Mouse (Mus musculus): Measurements from ENCODE around the gene Agap1. TPM values are rescaled to one million over a fixed set of nuclear protein-coding genes. Genes with fewer than 3 reads are reported as not detected.

Agap1 gene
- total and polyA plus RNA-seq, 2 experiments from 2014 or later, result 45.9 to 175 TPM

- 0 out of 2 replicates have a peak overlapping the region, but pooled peaks have one; percentile 25 for H3K4me2 ChIP-seq (ENCODE audit: low read depth, low read length, poor library complexity, severe bottlenecking)
- no peaks in the 10 kb centered on the region for H3K9me3 ChIP-seq (ENCODE audit: low read length)
- H3K9ac ChIP-seq (replicated peaks; ENCODE audit: low read length, poor library complexity, severe bottlenecking), result no peak overlapping the region
- WGBS, result 2% methylated on average over 14 of the region's 14 CpGs
- no peak for TF ChIP-seq CTCF (IDR thresholded peaks at IDR 0.05)
- peaks cover 86% of the 10 kb centered on the region for H3K27me3 ChIP-seq (ENCODE audit: insufficient read depth, low read length)
- ATAC-seq (ENCODE audit: low FRiP score), result no peak
- H3K27ac ChIP-seq (ENCODE audit: low read depth, low read length), result no peak overlapping the region
- DNase-seq (ENCODE audit: low spot score), result no peak
- H3K36me3 ChIP-seq (ENCODE audit: insufficient read depth, low read length), result no peaks in the 10 kb centered on the region
- H3K4me3 ChIP-seq (ENCODE audit: low read depth, low read length), result peak overlapping the region; percentile 6; the same call in 1 of the 2 replicates
- 0 out of 2 replicates have a peak, but pooled peaks cover 16% of the 10 kb centered on the region for H3K4me1 ChIP-seq (ENCODE audit: insufficient read depth, low read length)
These were observed 469.0 kb downstream of the Agap1 start for GRCm38 (mm10) chr1:89923642-89924020.

- Histone ChIP-seq H3K4me1 (ENCODE audit: insufficient read depth, low read length) (peaks cover 21% of the 10 kb centered on the region), H3K36me3 (ENCODE audit: insufficient read depth, low read length) (no peaks in the 10 kb centered on the region), H3K27ac (ENCODE audit: low read depth, low read length) (no peak overlapping the region), H3K4me3 (ENCODE audit: low read depth, low read length) (no peak overlapping the region), H3K4me2 (ENCODE audit: low read depth, low read length, poor library complexity, severe bottlenecking) (no peak overlapping the region), H3K27me3 (ENCODE audit: insufficient read depth, low read length) (peaks cover 72% of the 10 kb centered on the region), H3K9me3 (ENCODE audit: low read length) (no peaks in the 10 kb centered on the region), H3K9ac (replicated peaks; ENCODE audit: low read length, poor library complexity, severe bottlenecking) (no peak overlapping the region)
- WGBS, result 23% methylated on average over 12 of the region's 12 CpGs
- no peak for ATAC-seq (ENCODE audit: low FRiP score)
- TF ChIP-seq CTCF (IDR thresholded peaks at IDR 0.05), result no peak
- DNase-seq (ENCODE audit: low spot score), result no peak
These were observed 471.0 kb downstream of the Agap1 start for GRCm38 (mm10) chr1:89925501-89926190.

GRCm38 (mm10) chr1:89926583-89927060 is 472.0 kb downstream of the Agap1 start:
- Histone ChIP-seq H3K36me3 (ENCODE audit: insufficient read depth, low read length) (no peaks in the 10 kb centered on the region), H3K9ac (replicated peaks; ENCODE audit: low read length, poor library complexity, severe bottlenecking) (no peak overlapping the region), H3K27ac (ENCODE audit: low read depth, low read length) (no peak overlapping the region), H3K4me2 (ENCODE audit: low read depth, low read length, poor library complexity, severe bottlenecking) (no peak overlapping the region), H3K4me1 (ENCODE audit: insufficient read depth, low read length) (peaks cover 24% of the 10 kb centered on the region), H3K4me3 (ENCODE audit: low read depth, low read length) (no peak overlapping the region), H3K9me3 (ENCODE audit: low read length) (no peaks in the 10 kb centered on the region), H3K27me3 (ENCODE audit: insufficient read depth, low read length) (peaks cover 72% of the 10 kb centered on the region)
- no peak for ATAC-seq (ENCODE audit: low FRiP score)
- 8% methylated on average over 9 of the region's 9 CpGs for WGBS
- no peak for DNase-seq (ENCODE audit: low spot score)
- no peak for TF ChIP-seq CTCF (IDR thresholded peaks at IDR 0.05)

GRCm38 (mm10) chr1:89927061-89927661 is 472.6 kb downstream of the Agap1 start:
- H3K27ac ChIP-seq (ENCODE audit: low read depth, low read length), result no peak overlapping the region
- peak overlapping the region; percentile 9; the same call in 1 of the 2 replicates for H3K4me3 ChIP-seq (ENCODE audit: low read depth, low read length)
- no peak for TF ChIP-seq CTCF (IDR thresholded peaks at IDR 0.05)
- no peaks in the 10 kb centered on the region for H3K9me3 ChIP-seq (ENCODE audit: low read length)
- H3K27me3 ChIP-seq (ENCODE audit: insufficient read depth, low read length), result peaks cover 72% of the 10 kb centered on the region
- H3K4me2 ChIP-seq (ENCODE audit: low read depth, low read length, poor library complexity, severe bottlenecking), result 0 out of 2 replicates have a peak overlapping the region, but pooled peaks have one; percentile 4
- H3K9ac ChIP-seq (replicated peaks; ENCODE audit: low read length, poor library complexity, severe bottlenecking), result no peak overlapping the region
- no peak for ATAC-seq (ENCODE audit: low FRiP score)
- H3K4me1 ChIP-seq (ENCODE audit: insufficient read depth, low read length), result peaks cover 18% of the 10 kb centered on the region
- no peak for DNase-seq (ENCODE audit: low spot score)
- WGBS, result 6% methylated on average over 36 of the region's 36 CpGs
- H3K36me3 ChIP-seq (ENCODE audit: insufficient read depth, low read length), result no peaks in the 10 kb centered on the region

- Histone ChIP-seq H3K27ac (ENCODE audit: low read depth, low read length) (no peak overlapping the region), H3K4me3 (ENCODE audit: low read depth, low read length) (peak overlapping the region; percentile 3; the same call in 1 of the 2 replicates), H3K36me3 (ENCODE audit: insufficient read depth, low read length) (no peaks in the 10 kb centered on the region), H3K9ac (replicated peaks; ENCODE audit: low read length, poor library complexity, severe bottlenecking) (no peak overlapping the region), H3K4me1 (ENCODE audit: insufficient read depth, low read length) (peaks cover 11% of the 10 kb centered on the region), H3K9me3 (ENCODE audit: low read length) (no peaks in the 10 kb centered on the region), H3K27me3 (ENCODE audit: insufficient read depth, low read length) (peaks cover 70% of the 10 kb centered on the region), H3K4me2 (ENCODE audit: low read depth, low read length, poor library complexity, severe bottlenecking) (no peak overlapping the region)
- WGBS, result 5% methylated on average over 25 of the region's 25 CpGs
- TF ChIP-seq CTCF (IDR thresholded peaks at IDR 0.05), result no peak
- DNase-seq (ENCODE audit: low spot score) (no peak), ATAC-seq (ENCODE audit: low FRiP score) (no peak)
These were observed 474.1 kb downstream of the Agap1 start for GRCm38 (mm10) chr1:89928676-89929075.

GRCm38 (mm10) chr1:89929181-89929580 is 474.6 kb downstream of the Agap1 start:
- 2% methylated on average over 6 of the region's 6 CpGs for WGBS
- H3K4me1 ChIP-seq (ENCODE audit: insufficient read depth, low read length), result peaks cover 9% of the 10 kb centered on the region
- no peak for ATAC-seq (ENCODE audit: low FRiP score)

More at GRCm38 (mm10) chr1:89929181-89929580, 474.6 kb downstream of the Agap1 start:
- Histone ChIP-seq H3K36me3 (ENCODE audit: insufficient read depth, low read length) (no peaks in the 10 kb centered on the region), H3K9me3 (ENCODE audit: low read length) (no peaks in the 10 kb centered on the region), H3K27ac (ENCODE audit: low read depth, low read length) (no peak overlapping the region), H3K9ac (replicated peaks; ENCODE audit: low read length, poor library complexity, severe bottlenecking) (no peak overlapping the region), H3K27me3 (ENCODE audit: insufficient read depth, low read length) (peaks cover 65% of the 10 kb centered on the region), H3K4me2 (ENCODE audit: low read depth, low read length, poor library complexity, severe bottlenecking) (no peak overlapping the region), H3K4me3 (ENCODE audit: low read depth, low read length) (peak overlapping the region; percentile 3; the same call in 1 of the 2 replicates)
- DNase-seq (ENCODE audit: low spot score), result no peak
- TF ChIP-seq CTCF (IDR thresholded peaks at IDR 0.05), result no peak
